Mouse (Mus musculus) small intestine, adult 2 months (tissue): ENCODE measurements around the gene Ap2a1.

Experiments used
- CTCF ChIP-seq: fragments of 200-500 bp; IDR thresholded peaks from 2 replicates; pipeline ENCODE4 v1.5.1; 2012; ENCODE audit warnings: low read depth, mild to moderate bottlenecking, control low read depth, inconsistent platforms, low read length, moderate library complexity, mixed read lengths; ENCODE audit not compliant: insufficient replicate concordance, insufficient read length; ENCODE audit errors: extremely low read depth
- POLR2A ChIP-seq: fragments of 200-500 bp; IDR thresholded peaks from 2 replicates; pipeline ENCODE4 v1.6.1; 2012; ENCODE audit warnings: low read depth, mild to moderate bottlenecking, control low read depth, inconsistent platforms, low read length, moderate library complexity

DNA sequence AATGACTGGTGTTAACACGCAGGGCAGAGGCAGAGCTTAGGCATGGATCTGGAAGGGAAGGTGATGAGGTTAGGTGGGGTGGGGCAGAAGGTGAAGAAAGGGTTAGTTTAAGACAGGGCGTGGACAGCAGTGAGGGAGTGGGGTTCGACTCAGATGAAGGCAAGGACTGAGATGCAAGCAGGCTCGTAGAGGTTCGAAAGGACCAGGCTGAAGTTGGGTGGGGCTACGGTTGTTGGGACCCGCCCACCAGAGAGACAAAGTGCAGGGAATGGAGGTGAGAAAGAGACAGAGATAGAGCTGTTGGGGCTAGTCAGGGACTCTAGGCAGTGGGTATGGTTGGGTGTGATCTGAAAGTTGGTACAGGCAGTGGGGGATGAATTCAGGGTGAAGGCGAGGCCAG lies 33.0 kb upstream of the Ap2a1 start:
- TF ChIP-seq CTCF: no peak
- no peak for TF ChIP-seq POLR2A
